Mouse (Mus musculus) heart, embryonic 11.5 days (tissue): Measurements from ENCODE around the gene Ogg1. TPM values are rescaled to one million over a fixed set of nuclear protein-coding genes. Genes with fewer than 3 reads are reported as not detected.
"Not testable (repeated sequence)": the region's sequence is repeated elsewhere in the genome, so short reads cannot be mapped to it uniquely, and the experiment has no call there.

Experiments used
- ATAC-seq: fragments of 200-750 bp; cut with Nextera tagmentation; replicated peaks from 2 replicates; pipeline ENCODE4 v1.8.0; 2017; ENCODE audit warnings: moderate library complexity; ENCODE audit not compliant: insufficient number of reproducible peaks, low FRiP score, low TSS enrichment
- H3K27ac ChIP-seq: fragments of 300-500 bp; sonication (generic); 2 replicates; pipeline ENCODE4 v1.5.1; 2014; ENCODE audit warnings: mild to moderate bottlenecking, low read depth, low read length
- H3K27me3 ChIP-seq: fragments of 300-500 bp; sonication (generic); 2 replicates; pipeline ENCODE4 v1.6.1; 2014; ENCODE audit warnings: mild to moderate bottlenecking, low read length, mixed read lengths; ENCODE audit not compliant: control insufficient read depth, insufficient read depth
- H3K36me3 ChIP-seq: fragments of 300-500 bp; sonication (generic); 2 replicates; pipeline ENCODE4 v1.6.1; 2014; ENCODE audit warnings: mild to moderate bottlenecking, low read length, moderate library complexity, mixed read lengths; ENCODE audit not compliant: control insufficient read depth, insufficient read depth
- H3K4me1 ChIP-seq: fragments of 300-500 bp; sonication (generic); 2 replicates; pipeline ENCODE4 v1.6.1; 2014; ENCODE audit warnings: low read length; ENCODE audit not compliant: control insufficient read depth, insufficient read depth
- H3K4me2 ChIP-seq: fragments of 300-500 bp; sonication (generic); 2 replicates; pipeline ENCODE4 v1.6.1; 2014; ENCODE audit warnings: mild to moderate bottlenecking, moderate library complexity
- H3K4me3 ChIP-seq: fragments of 300-500 bp; sonication (generic); 2 replicates; pipeline ENCODE4 v1.5.1; 2014; ENCODE audit warnings: low read depth, low read length
- H3K9ac ChIP-seq: fragments of 300-500 bp; sonication (generic); 2 replicates; pipeline ENCODE4 v1.6.1; 2014; ENCODE audit warnings: mild to moderate bottlenecking, low read depth, low read length, moderate library complexity
- H3K9me3 ChIP-seq: fragments of 300-500 bp; sonication (generic); replicated peaks from 2 replicates; pipeline ENCODE4 v1.6.1; 2016; ENCODE audit warnings: low read length; ENCODE audit not compliant: control insufficient read depth
- WGBS: fragments of 180-500 bp; shearing (Covaris S2); extraction: QIAGEN DNeasy Blood & Tissue Kit; methylation state at CpG from one replicate; pipeline ENCODE4 v1.1.7; 2014; ENCODE audit not compliant: insufficient replicate concordance; 5-methylcytosine and 5-hydroxymethylcytosine counted together
- polyA plus RNA-seq: library from polyadenylated mRNA; unstranded; fragments of >200 nt; fragmentation: Nextera tagmentation; extraction: Ambion mirVana; gene quantifications from 2 replicates; pipeline ENCODE4 v1.2.1, GENCODE M21; 2014

Ogg1 gene
- polyA plus RNA-seq, 1 experiment from 2014 or later = 10.6 TPM

DNA sequence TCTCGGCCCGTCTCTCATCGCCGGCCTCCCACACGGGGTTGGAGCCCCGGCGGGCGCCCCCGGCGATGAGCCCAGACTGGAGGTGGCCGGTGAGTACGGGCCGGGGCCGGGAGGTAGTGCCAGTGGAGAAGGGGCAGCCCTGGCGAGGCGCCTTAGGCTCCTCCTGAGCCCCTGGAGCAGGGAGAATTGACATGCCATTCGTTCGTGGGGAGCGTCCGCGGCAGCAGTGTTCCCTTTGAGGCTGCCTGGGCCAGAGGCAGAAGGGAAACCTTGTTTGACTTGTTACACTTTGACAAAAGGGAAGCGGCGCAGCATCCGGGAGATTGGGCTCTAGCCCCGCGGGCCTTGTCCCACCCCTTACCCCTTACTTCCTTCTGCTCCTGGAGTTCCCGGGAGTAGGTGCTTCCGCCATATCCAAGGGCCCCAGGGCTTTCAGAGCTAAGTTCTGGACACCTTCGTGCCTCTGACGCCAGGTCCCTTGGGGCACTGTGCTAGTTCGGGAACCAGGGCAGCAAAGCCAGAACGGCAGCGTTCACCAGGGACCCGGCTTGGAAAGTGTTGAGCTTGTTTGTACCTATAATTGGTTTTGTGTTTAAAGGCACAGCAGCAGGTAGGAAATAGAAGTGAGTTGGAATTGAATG is 19.2 kb upstream of the Ogg1 start:
- Histone ChIP-seq H3K4me1 (0 out of 2 replicates have a peak, but pooled peaks cover 9% of the 10 kb centered on the region), H3K4me2 (peak overlapping the region; percentile 84), H3K9me3 (no peaks in the 10 kb centered on the region), H3K27me3 (no peaks in the 10 kb centered on the region), H3K27ac (peak overlapping the region; percentile 99), H3K36me3 (0 out of 2 replicates have a peak, but pooled peaks cover 3% of the 10 kb centered on the region), H3K4me3 (peak overlapping the region; percentile 96), H3K9ac (peak overlapping the region; percentile 95)
- under 1% methylated on average over 34 of the region's 34 CpGs for WGBS
- ATAC-seq = no peak

- H3K4me1 ChIP-seq = 0 out of 2 replicates have a peak, but pooled peaks cover 9% of the 10 kb centered on the region
- H3K9me3 ChIP-seq = no peaks in the 10 kb centered on the region
- peak overlapping the region; percentile 96 for H3K4me3 ChIP-seq
- peak overlapping the region; percentile 95 for H3K9ac ChIP-seq
- WGBS = 35% methylated on average over 5 of the region's 5 CpGs
- H3K27me3 ChIP-seq = no peaks in the 10 kb centered on the region
- H3K27ac ChIP-seq = no peak overlapping the region
- no peak for ATAC-seq
- 0 out of 2 replicates have a peak, but pooled peaks cover 3% of the 10 kb centered on the region for H3K36me3 ChIP-seq
- peak overlapping the region; percentile 84 for H3K4me2 ChIP-seq
Observed at GRCm38 (mm10) chr6:113308141-113308540, 18.6 kb upstream of the Ogg1 start.

GRCm38 (mm10) chr6:113315972-113316371 is 10.8 kb upstream of the Ogg1 start:
- peaks cover 61% of the 10 kb centered on the region for H3K36me3 ChIP-seq
- 90% methylated on average over 3 of the region's 3 CpGs for WGBS
- H3K4me3 ChIP-seq = no peak overlapping the region
- H3K9me3 ChIP-seq = no peaks in the 10 kb centered on the region
- H3K27ac ChIP-seq = no peak overlapping the region
- no peak for ATAC-seq
- H3K27me3 ChIP-seq = no peaks in the 10 kb centered on the region
- H3K4me2 ChIP-seq = no peak overlapping the region
- no peak overlapping the region for H3K9ac ChIP-seq
- H3K4me1 ChIP-seq = no peaks in the 10 kb centered on the region

DNA sequence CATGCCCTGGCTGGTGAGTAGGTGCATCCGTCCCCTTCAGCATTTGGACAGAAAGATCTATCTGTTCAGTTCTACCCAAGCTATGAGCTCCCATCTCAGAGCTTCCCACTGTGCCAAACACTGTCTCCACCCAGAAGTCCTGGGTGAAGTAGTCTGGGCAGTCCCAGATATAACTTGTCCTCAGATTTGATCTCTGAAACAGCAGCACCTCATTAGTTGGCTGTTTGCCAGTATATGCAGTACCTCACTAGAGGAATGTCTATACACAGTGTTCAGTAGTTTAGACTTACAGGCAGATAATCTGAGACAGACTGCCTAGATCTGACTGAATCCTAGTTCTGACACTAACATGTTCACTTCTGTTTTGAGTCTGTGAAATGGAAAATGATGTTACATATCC is 2.6 kb downstream of the Ogg1 start:
- Histone ChIP-seq H3K27me3 (no peaks in the 10 kb centered on the region), H3K4me2 (no peak overlapping the region), H3K9ac (no peak overlapping the region), H3K36me3 (peaks cover 8% of the 10 kb centered on the region), H3K4me1 (peaks cover 17% of the 10 kb centered on the region), H3K4me3 (no peak overlapping the region), H3K27ac (no peak overlapping the region), H3K9me3 (no peaks in the 10 kb centered on the region)
- ATAC-seq = no peak
- WGBS = 89% methylated on average over 1 of the region's 1 CpGs

DNA sequence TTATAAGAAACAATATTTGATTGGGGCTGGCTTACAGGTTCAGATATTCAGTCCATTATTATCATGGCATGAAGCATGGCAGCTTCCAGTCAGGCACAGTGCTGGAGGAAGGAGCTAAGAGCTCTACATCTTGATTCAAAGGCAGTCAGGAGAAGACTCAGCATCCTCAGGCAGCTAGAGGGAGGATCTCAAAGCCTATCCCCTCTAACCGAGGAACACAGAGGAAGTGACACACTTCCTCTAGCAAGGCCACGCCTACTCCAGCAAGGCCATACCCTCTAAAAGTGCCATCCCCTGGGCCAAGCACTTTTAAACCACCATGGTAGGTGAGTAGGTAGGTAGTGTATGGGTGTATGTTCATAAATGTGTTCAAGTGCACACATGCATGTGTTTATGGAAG is 3.8 kb downstream of the Ogg1 start:
- H3K4me1 ChIP-seq = peaks cover 14% of the 10 kb centered on the region
- H3K27me3 ChIP-seq = no peaks in the 10 kb centered on the region
- H3K36me3 ChIP-seq = peaks cover 5% of the 10 kb centered on the region
- no peak overlapping the region; the same call in 1 of the 2 replicates for H3K4me2 ChIP-seq
- no peak overlapping the region for H3K27ac ChIP-seq
- no peak for ATAC-seq
- no peaks in the 10 kb centered on the region for H3K9me3 ChIP-seq
- no peak overlapping the region for H3K9ac ChIP-seq
- WGBS = 45% methylated on average over 2 of the region's 2 CpGs
- H3K4me3 ChIP-seq = no peak overlapping the region

GRCm38 (mm10) chr6:113331721-113332120 is 4.9 kb downstream of the Ogg1 start:
- ATAC-seq = no peak

DNA sequence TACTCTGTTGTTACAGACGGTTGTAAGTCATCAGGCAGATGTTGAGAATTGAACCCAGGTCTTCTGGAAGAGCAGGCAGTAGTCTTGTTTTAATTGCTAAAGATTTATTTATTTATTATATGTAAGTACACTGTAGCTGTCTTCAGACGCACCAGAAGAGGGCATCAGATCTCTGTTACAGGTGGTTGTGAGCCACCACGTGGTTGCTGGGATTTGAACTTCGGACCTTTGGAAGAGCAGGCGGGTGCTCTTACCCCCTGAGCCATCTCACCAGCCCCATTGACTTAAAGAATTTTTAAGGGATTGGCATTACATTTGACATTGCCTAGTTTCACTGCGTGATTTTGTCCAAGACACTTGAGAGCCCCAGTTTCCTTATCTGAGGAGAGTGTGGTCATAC is 6.0 kb downstream of the Ogg1 start:
- ATAC-seq, H3K4me2 ChIP-seq, H3K9me3 ChIP-seq, H3K27me3 ChIP-seq, H3K4me3 ChIP-seq, H3K4me1 ChIP-seq, H3K9ac ChIP-seq: not testable (repeated sequence)
- 0 out of 2 replicates have a peak overlapping the region, but pooled peaks have one; percentile 73 for H3K27ac ChIP-seq
- whole genome bisulfite sequencing = 77% methylated on average over 6 of the region's 6 CpGs
- H3K36me3 ChIP-seq = peaks cover 13% of the 10 kb centered on the region

More at GRCm38 (mm10) chr6:113331721-113332120, 4.9 kb downstream of the Ogg1 start:
- Histone ChIP-seq H3K4me3 (no peak overlapping the region), H3K27ac (no peak overlapping the region), H3K4me1 (peaks cover 10% of the 10 kb centered on the region), H3K9me3 (no peaks in the 10 kb centered on the region), H3K27me3 (no peaks in the 10 kb centered on the region), H3K36me3 (peaks cover 13% of the 10 kb centered on the region), H3K4me2 (no peak overlapping the region), H3K9ac (no peak overlapping the region)
- WGBS = 89% methylated on average over 11 of the region's 11 CpGs

GRCm38 (mm10) chr6:113333137-113333950 is 6.6 kb downstream of the Ogg1 start:
- Histone ChIP-seq H3K4me1 (peaks cover 8% of the 10 kb centered on the region), H3K4me3 (no peak overlapping the region), H3K9ac (no peak overlapping the region), H3K27me3 (no peaks in the 10 kb centered on the region), H3K4me2 (no peak overlapping the region), H3K9me3 (no peaks in the 10 kb centered on the region), H3K36me3 (peaks cover 13% of the 10 kb centered on the region), H3K27ac (peak overlapping the region; percentile 73)
- peak; percentile 31 for ATAC-seq
- WGBS = 67% methylated on average over 14 of the region's 14 CpGs
